Mouse (Mus musculus): Measurements from ENCODE around the gene Pi16. TPM values are rescaled to one million over a fixed set of nuclear protein-coding genes. Genes with fewer than 3 reads are reported as not detected.

The Pi16 gene
- polyA plus RNA-seq, 1 experiment from 2014 or later: 0.32 TPM

DNA sequence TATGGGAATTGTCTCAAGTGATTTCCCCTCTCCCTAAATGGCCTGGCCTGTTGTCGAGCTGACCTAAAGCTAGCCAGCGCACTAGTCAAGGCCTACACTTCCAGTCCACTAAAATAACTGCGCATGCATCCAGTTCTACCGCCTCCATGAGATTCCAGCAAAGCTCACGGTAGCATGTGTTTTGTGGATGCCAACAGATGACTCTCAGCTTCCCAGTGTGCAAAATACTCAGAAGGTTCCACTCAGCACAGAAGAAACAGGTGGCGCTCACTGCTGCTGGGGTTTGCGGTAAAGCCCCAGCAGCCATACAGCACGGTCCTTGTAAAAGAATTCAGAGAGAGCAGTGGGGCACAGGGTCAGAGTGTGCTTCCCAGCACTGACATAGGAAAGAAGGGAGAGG is 5.9 kb upstream of the Pi16 start:
- H3K9ac ChIP-seq (ENCODE audit: low read depth, low read length): no peak overlapping the region
- H3K9me3 ChIP-seq (ENCODE audit: control insufficient read depth, low read length): peaks cover 4% of the 10 kb centered on the region; the same call in 1 of the 2 replicates
- H3K4me3 ChIP-seq (ENCODE audit: low read length): no peak overlapping the region
- 91% methylated on average over 8 of the region's 8 CpGs for WGBS
- no peaks in the 10 kb centered on the region for H3K27me3 ChIP-seq (ENCODE audit: control insufficient read depth, insufficient read depth, low read length)
- H3K36me3 ChIP-seq (ENCODE audit: control insufficient read depth, insufficient read depth, low read length): no peaks in the 10 kb centered on the region
- ATAC-seq (ENCODE audit: low FRiP score, low TSS enrichment): no peak
- H3K4me2 ChIP-seq (replicated peaks; ENCODE audit: low read depth, low read length): no peak overlapping the region
- 0 out of 2 replicates have a peak, but pooled peaks cover 9% of the 10 kb centered on the region for H3K4me1 ChIP-seq (ENCODE audit: control insufficient read depth, insufficient read depth, low read length)
- no peak overlapping the region for H3K27ac ChIP-seq (ENCODE audit: low read depth, low read length)

DNA sequence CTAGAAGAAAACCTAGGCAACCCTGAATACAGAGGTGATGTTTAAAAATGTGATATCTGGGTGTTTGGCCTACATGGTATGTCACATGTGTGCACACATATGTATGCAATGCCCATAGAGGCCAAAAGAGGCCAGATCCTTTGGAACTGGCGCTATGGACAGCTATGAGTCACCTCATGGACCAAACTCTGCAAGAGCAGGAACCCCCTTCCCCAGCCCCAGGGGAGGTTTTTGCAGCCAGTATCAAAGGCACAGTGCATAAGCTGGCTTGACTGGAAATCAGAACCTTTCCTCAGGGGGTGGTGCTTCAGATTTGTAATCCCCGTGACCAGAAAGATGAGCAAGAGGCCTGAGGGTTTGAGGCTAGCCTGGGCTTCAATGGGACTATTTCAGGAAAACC is 5.4 kb upstream of the Pi16 start:
- WGBS: 95% methylated on average over 2 of the region's 2 CpGs
- H3K9me3 ChIP-seq (ENCODE audit: control insufficient read depth, low read length): peaks cover 4% of the 10 kb centered on the region; the same call in 1 of the 2 replicates
- no peak overlapping the region for H3K4me3 ChIP-seq (ENCODE audit: low read length)
- H3K27me3 ChIP-seq (ENCODE audit: control insufficient read depth, insufficient read depth, low read length): no peaks in the 10 kb centered on the region
- no peaks in the 10 kb centered on the region for H3K36me3 ChIP-seq (ENCODE audit: control insufficient read depth, insufficient read depth, low read length)
- H3K9ac ChIP-seq (ENCODE audit: low read depth, low read length): no peak overlapping the region
- no peak overlapping the region for H3K27ac ChIP-seq (ENCODE audit: low read depth, low read length)
- no peak overlapping the region for H3K4me2 ChIP-seq (replicated peaks; ENCODE audit: low read depth, low read length)
- H3K4me1 ChIP-seq (ENCODE audit: control insufficient read depth, insufficient read depth, low read length): 0 out of 2 replicates have a peak, but pooled peaks cover 12% of the 10 kb centered on the region
- no peak for ATAC-seq (ENCODE audit: low FRiP score, low TSS enrichment)

DNA sequence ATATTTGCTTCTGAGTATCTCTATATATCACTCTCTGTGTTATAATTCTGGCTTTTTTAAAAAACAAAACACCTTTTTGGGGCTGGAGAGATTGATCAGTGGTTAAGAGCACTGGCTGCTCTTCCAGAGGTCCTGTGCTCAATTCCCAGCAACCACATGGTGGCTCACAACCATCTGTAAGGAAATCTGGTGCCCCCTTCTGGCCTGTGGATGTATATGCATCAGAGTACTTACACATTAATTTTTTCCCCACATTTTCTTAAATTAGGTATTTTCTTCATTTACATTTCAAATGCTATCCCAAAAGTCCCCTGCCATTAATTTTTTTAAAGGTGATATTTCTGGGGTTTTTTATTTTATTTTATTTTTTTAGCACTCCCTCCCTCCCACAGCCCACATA is 4.2 kb upstream of the Pi16 start:
- Histone ChIP-seq H3K9ac (ENCODE audit: low read depth, low read length) (no peak overlapping the region), H3K4me1 (ENCODE audit: control insufficient read depth, insufficient read depth, low read length) (0 out of 2 replicates have a peak, but pooled peaks cover 9% of the 10 kb centered on the region), H3K9me3 (ENCODE audit: control insufficient read depth, low read length) (peaks cover 4% of the 10 kb centered on the region; the same call in 1 of the 2 replicates), H3K4me2 (replicated peaks; ENCODE audit: low read depth, low read length) (no peak overlapping the region), H3K27ac (ENCODE audit: low read depth, low read length) (no peak overlapping the region), H3K36me3 (ENCODE audit: control insufficient read depth, insufficient read depth, low read length) (no peaks in the 10 kb centered on the region), H3K4me3 (ENCODE audit: low read length) (no peak overlapping the region), H3K27me3 (ENCODE audit: control insufficient read depth, insufficient read depth, low read length) (no peaks in the 10 kb centered on the region)
- ATAC-seq (ENCODE audit: low FRiP score, low TSS enrichment): no peak

DNA sequence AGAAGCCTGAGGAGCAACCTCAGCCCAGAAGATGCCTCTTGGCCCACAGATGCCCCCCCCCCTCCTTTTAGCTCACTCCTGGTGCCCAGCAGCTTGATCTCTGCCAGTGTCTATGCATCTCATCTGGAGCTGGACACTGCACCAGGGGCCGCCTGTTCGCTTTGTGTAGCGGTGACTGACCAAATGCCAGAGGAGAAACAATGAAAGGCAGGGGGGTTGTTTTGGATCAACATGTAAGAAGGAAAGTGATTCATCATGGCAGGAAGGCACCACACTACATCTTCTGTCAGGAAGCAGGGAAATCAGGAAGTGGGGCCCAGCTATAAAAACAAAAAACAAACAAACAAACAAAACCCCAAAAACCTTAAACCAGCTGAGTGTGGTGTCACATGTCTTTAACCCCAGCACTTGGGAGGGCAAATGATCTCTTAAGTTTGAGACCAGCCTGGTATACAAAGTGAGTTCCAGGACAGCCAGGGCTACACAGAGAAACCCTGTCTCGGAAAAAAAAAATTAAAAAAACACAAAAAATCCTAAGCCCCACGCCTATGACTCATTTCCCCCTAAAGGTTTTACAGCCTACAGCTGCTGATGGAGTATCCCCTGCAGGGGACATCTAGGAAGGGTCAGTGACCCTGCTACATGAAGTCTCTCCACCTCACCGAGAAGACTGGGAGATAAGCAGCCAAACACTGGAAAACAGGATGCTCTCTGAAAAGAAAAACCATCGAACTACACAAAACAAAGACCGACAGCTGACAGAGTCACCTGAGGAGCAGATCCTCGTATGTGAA is 1.6 kb upstream of the Pi16 start:
- Histone ChIP-seq H3K4me1 (ENCODE audit: control insufficient read depth, insufficient read depth, low read length) (0 out of 2 replicates have a peak, but pooled peaks cover 9% of the 10 kb centered on the region), H3K27me3 (ENCODE audit: control insufficient read depth, insufficient read depth, low read length) (peaks cover 3% of the 10 kb centered on the region; the same call in 1 of the 2 replicates), H3K4me2 (replicated peaks; ENCODE audit: low read depth, low read length) (no peak overlapping the region), H3K27ac (ENCODE audit: low read depth, low read length) (peak overlapping the region; percentile 61; the same call in 1 of the 2 replicates), H3K9me3 (ENCODE audit: control insufficient read depth, low read length) (peaks cover 4% of the 10 kb centered on the region; the same call in 1 of the 2 replicates), H3K9ac (ENCODE audit: low read depth, low read length) (no peak overlapping the region), H3K4me3 (ENCODE audit: low read length) (no peak overlapping the region), H3K36me3 (ENCODE audit: control insufficient read depth, insufficient read depth, low read length) (no peaks in the 10 kb centered on the region)
- no peak for ATAC-seq (ENCODE audit: low FRiP score, low TSS enrichment)
- WGBS: 26% methylated on average over 9 of the region's 9 CpGs

DNA sequence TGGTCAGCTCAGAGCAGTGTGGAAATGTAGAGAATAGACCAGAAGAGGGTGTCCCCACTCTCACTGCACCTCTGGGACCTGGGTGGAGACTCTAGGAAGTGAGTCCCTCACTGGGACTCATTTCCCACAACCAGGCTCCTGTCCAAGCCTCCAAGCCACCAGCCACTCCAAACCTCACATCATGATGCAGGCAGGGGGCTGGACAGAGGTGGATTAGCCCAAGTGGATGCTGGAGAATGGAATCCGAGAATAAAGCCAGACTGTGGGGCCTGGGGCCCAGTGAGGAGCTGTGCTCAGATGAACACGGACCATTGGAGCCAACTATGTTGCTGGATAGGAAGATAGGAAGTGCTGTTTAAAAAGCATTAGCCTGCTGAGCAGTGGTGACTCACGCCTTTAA is 589 bp upstream of the Pi16 start:
- ATAC-seq (ENCODE audit: low FRiP score, low TSS enrichment): no peak
- Histone ChIP-seq H3K9ac (ENCODE audit: low read depth, low read length) (no peak overlapping the region), H3K27me3 (ENCODE audit: control insufficient read depth, insufficient read depth, low read length) (peaks cover 10% of the 10 kb centered on the region), H3K4me2 (replicated peaks; ENCODE audit: low read depth, low read length) (no peak overlapping the region), H3K4me1 (ENCODE audit: control insufficient read depth, insufficient read depth, low read length) (0 out of 2 replicates have a peak, but pooled peaks cover 9% of the 10 kb centered on the region), H3K9me3 (ENCODE audit: control insufficient read depth, low read length) (peaks cover 4% of the 10 kb centered on the region; the same call in 1 of the 2 replicates), H3K4me3 (ENCODE audit: low read length) (no peak overlapping the region), H3K27ac (ENCODE audit: low read depth, low read length) (peak overlapping the region; percentile 59; the same call in 1 of the 2 replicates), H3K36me3 (ENCODE audit: control insufficient read depth, insufficient read depth, low read length) (no peaks in the 10 kb centered on the region)
- WGBS: 73% methylated on average over 3 of the region's 3 CpGs

DNA sequence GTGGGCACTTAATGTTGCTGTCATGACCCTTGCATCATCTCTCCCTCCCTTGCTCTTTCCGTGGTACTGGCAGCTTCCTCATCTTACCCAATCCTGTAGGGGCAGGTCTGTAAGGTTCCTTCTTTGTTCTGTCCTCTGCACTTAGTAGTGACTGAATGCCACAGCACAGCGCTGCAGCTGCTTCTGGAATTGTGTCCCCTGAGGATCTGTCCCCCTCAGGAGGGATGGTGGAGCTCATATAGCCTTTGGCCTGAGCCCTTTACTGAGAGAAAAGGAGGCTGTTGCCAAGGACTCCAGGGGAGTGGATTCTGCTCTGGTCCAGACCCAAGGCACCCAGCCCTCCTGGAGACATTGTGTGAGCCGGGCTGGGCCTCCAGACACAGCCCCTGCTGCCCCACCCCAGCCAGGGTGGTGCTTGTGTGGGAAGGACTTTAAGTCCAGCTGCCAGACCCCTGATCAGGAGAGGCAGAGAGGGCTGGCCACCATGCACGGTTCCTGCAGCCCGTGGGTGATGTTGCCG is 1.3 kb downstream of the Pi16 start:
- Histone ChIP-seq H3K4me2 (replicated peaks; ENCODE audit: low read depth, low read length) (no peak overlapping the region), H3K9me3 (ENCODE audit: control insufficient read depth, low read length) (no peaks in the 10 kb centered on the region), H3K4me1 (ENCODE audit: control insufficient read depth, insufficient read depth, low read length) (0 out of 2 replicates have a peak, but pooled peaks cover 12% of the 10 kb centered on the region), H3K36me3 (ENCODE audit: control insufficient read depth, insufficient read depth, low read length) (no peaks in the 10 kb centered on the region), H3K4me3 (ENCODE audit: low read length) (no peak overlapping the region), H3K27ac (ENCODE audit: low read depth, low read length) (no peak overlapping the region), H3K27me3 (ENCODE audit: control insufficient read depth, insufficient read depth, low read length) (peaks cover 22% of the 10 kb centered on the region), H3K9ac (ENCODE audit: low read depth, low read length) (no peak overlapping the region)
- WGBS: 54% methylated on average over 6 of the region's 6 CpGs
- no peak for ATAC-seq (ENCODE audit: low FRiP score, low TSS enrichment)

DNA sequence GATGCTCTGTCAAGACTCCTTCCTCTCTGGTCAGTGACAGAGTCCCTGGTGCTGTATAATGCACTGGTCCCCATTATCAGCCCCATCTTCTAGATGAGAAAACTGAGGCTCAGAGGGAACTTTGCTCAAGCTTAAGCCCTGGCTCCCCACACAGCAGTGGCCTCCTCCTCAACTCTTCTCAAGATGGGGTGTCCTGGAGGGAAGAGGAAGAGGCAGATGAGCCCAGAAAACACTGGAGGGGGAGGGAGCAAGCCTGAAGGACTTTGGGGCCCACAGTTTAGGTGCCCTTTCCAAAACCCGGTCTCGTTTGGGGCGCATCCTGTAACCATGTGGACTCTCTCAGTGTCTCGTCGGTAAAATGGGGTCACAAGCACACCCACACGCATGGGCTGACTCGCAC is 2.0 kb downstream of the Pi16 start:
- H3K4me2 ChIP-seq (replicated peaks; ENCODE audit: low read depth, low read length): no peak overlapping the region
- H3K9ac ChIP-seq (ENCODE audit: low read depth, low read length): no peak overlapping the region
- no peaks in the 10 kb centered on the region for H3K9me3 ChIP-seq (ENCODE audit: control insufficient read depth, low read length)
- H3K27ac ChIP-seq (ENCODE audit: low read depth, low read length): no peak overlapping the region
- no peak for ATAC-seq (ENCODE audit: low FRiP score, low TSS enrichment)
- no peak overlapping the region for H3K4me3 ChIP-seq (ENCODE audit: low read length)
- 88% methylated on average over 7 of the region's 7 CpGs for WGBS
- peaks cover 22% of the 10 kb centered on the region for H3K27me3 ChIP-seq (ENCODE audit: control insufficient read depth, insufficient read depth, low read length)
- H3K4me1 ChIP-seq (ENCODE audit: control insufficient read depth, insufficient read depth, low read length): 0 out of 2 replicates have a peak, but pooled peaks cover 12% of the 10 kb centered on the region
- H3K36me3 ChIP-seq (ENCODE audit: control insufficient read depth, insufficient read depth, low read length): no peaks in the 10 kb centered on the region

DNA sequence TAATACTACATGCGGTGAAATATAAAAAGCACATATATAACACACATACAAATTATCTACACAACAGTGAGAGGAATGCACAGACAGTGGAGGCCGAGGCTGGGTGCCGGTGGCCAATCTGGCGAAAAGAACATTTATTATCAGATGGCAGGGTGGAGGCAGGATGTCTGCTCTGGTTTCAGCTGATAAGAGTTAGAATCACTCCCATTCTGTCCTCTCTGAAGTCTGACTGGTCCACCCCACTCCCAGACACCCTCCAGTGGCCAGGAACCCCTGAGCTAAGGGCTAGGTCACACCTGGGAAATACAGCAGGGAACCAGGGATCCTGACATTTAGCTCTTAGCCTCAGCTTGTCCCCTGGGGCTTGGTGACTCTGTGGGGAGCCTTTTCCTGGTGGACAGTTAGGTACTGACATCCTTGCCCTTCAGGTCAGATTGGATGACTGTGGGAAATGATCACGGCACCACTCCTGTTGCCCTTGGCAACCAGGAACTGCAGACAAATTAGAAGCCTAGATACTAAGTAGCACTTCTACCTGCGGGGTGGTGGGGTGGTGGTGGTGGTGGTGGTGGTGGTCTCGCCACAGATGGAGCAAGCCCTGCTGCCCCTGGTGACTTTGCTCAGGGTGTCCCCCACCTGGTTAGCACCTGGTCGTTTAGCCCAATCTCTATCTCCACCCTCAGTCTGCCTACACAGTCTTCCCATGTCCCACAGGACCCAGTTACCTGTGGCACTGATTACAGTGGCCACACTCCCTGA is 2.6 kb downstream of the Pi16 start:
- Histone ChIP-seq H3K9ac (ENCODE audit: low read depth, low read length) (no peak overlapping the region), H3K4me2 (replicated peaks; ENCODE audit: low read depth, low read length) (no peak overlapping the region), H3K9me3 (ENCODE audit: control insufficient read depth, low read length) (no peaks in the 10 kb centered on the region), H3K27ac (ENCODE audit: low read depth, low read length) (no peak overlapping the region), H3K4me3 (ENCODE audit: low read length) (no peak overlapping the region), H3K36me3 (ENCODE audit: control insufficient read depth, insufficient read depth, low read length) (no peaks in the 10 kb centered on the region), H3K27me3 (ENCODE audit: control insufficient read depth, insufficient read depth, low read length) (peaks cover 22% of the 10 kb centered on the region), H3K4me1 (ENCODE audit: control insufficient read depth, insufficient read depth, low read length) (0 out of 2 replicates have a peak, but pooled peaks cover 12% of the 10 kb centered on the region)
- no peak for ATAC-seq (ENCODE audit: low FRiP score, low TSS enrichment)
- 57% methylated on average over 8 of the region's 8 CpGs for WGBS

All from kidney, embryonic 14.5 days (tissue).